Mouse (Mus musculus) kidney, adult 2 months (tissue): ENCODE measurements around the gene Sumf2.

Experiments used
- CTCF ChIP-seq: fragments of 200-500 bp; conservative IDR thresholded peaks from 2 replicates; pipeline ENCODE4 v1.5.1; 2011; ENCODE audit warnings: low read depth, mild to moderate bottlenecking, control low read depth, low read length, moderate library complexity, mixed read lengths; ENCODE audit not compliant: insufficient read depth, insufficient read length
- POLR2A ChIP-seq: fragments of 200-500 bp; IDR thresholded peaks from one replicate; pipeline ENCODE4 v1.6.1; 2011; ENCODE audit warnings: low read depth, low read length, control low read depth

DNA sequence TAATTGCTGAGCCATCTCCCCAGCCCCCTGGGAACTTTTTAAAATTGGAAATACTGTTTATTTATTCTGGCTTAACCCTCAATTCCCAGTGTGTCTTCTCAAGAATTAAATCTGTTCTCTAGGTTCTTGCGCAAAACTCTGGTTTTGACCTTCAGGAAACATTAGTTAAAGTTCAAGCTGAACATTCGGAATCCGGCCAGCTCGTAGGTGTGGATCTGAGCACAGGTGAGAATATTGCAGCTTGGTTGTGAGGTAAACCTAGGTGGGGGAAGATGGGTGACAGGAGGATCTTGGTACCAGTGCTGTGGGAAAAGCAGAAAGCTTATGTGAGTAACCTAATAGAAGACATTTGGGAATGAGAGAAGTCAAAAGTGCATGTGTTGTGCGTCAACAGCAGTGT lies 1.9 kb upstream of the Sumf2 start:
- TF ChIP-seq CTCF: no peak
- TF ChIP-seq POLR2A: no peak
